9 mouse cellular contexts compared by ENCODE assay signal in the genomic region with DNA sequence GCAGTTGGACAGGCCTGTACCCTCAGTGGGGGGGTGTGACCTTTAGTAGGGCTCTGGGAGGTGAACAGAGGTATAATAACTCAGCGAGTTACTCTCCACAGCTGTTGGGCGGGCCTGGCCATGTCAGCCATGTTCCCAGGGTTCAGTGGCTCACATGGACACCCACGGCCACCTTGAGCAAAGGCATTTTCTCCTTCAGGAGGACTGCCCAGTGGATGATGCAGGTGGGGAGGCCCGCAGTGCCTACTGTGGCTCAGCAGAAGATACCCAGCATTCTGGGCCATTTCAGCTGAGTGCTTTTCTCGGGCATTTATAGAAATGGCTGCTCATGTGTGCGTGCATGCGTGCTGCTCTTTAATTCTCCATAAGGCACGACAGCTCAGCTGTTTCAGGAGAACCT. TPM values are rescaled to one million over a fixed set of nuclear protein-coding genes. Genes with fewer than 3 reads are reported as not detected.
DNase-seq lines count a peak whose midpoint lies in the region; ATAC-seq and TF ChIP-seq lines count a peak whose summit lies in the region.
"Had no signal": no experiment of that assay in that cellular context is flagged by ENCODE, and none has a peak within 500 bp of the region (broad histone marks: within the 10 kb centered on the region; RNA-seq: fewer than 3 reads in every experiment).

No protein-coding gene starts in this region.

- no peak for TF ChIP-seq POLR2A in small intestine, adult 2 months (IDR thresholded peaks at IDR 0.05; ENCODE audit: low read depth, low read length)

- H3K27me3 ChIP-seq in small intestine, adult 2 months (ENCODE audit: control insufficient read depth, insufficient read depth, low read length): no peaks in the 10 kb centered on the region

- DNase-seq in gastrocnemius, adult 2 months: peak; percentile 80
- no peak for DNase-seq in gastrocnemius, postnatal 4 days (ENCODE audit: low spot score in 2 of 2)
- peak; percentile 47 for DNase-seq in retina, postnatal 1 day
- DNase-seq in retina, embryonic 14.5 days (ENCODE audit: low spot score): no peak
- DNase-seq in kidney, adult 18-20 months: peak; percentile 74
- no peak for DNase-seq in spleen, postnatal 14 days (ENCODE audit: low spot score in 2 of 2)

- peaks cover 2% of the 10 kb centered on the region; the same call in 1 of the 2 replicates for H3K4me1 ChIP-seq in small intestine, adult 2 months (ENCODE audit: control insufficient read depth, insufficient read depth, insufficient read length, low read length)

- intact Hi-C loops in gastrocnemius, adult 2 months (cut with DNase I): loop anchor here (5.0 kb wide), 1 partner anchor 1871 kb away; the partner anchor contains the start of gene Zfand5

- no peak for TF ChIP-seq CTCF in gastrocnemius, adult 2 months (IDR thresholded peaks at IDR 0.05)
- no peak for TF ChIP-seq CTCF in small intestine, adult 2 months (IDR thresholded peaks at IDR 0.05; ENCODE audit: extremely low read depth, insufficient read length, insufficient replicate concordance, low read depth, low read length)

- no peak for ATAC-seq in CD4-positive, CD25-positive, alpha-beta regulatory T cell, adult 4 months

- peak overlapping the region; percentile 91 for H3K4me3 ChIP-seq in gastrocnemius, adult 2 months
- H3K4me3 ChIP-seq in small intestine, adult 2 months (ENCODE audit: low read depth, low read length): peak overlapping the region; percentile 65
- H3K4me3 ChIP-seq: midbrain, embryonic 12.5 days had no signal

- no peaks in the 10 kb centered on the region for H3K36me3 ChIP-seq in small intestine, adult 2 months (ENCODE audit: control insufficient read depth, insufficient read depth, low read length)
- H3K36me3 ChIP-seq: midbrain, embryonic 12.5 days had no signal

- H3K27ac ChIP-seq in gastrocnemius, adult 2 months: peak overlapping the region; percentile 100
- peak overlapping the region; percentile 69 for H3K27ac ChIP-seq in small intestine, adult 2 months (ENCODE audit: insufficient read depth, low read depth, low read length)
- H3K27ac ChIP-seq: midbrain, embryonic 12.5 days had no signal

- WGBS in small intestine, adult 2 months: 23% methylated on average over 8 of the region's 8 CpGs

RNA-seq across cellular contexts. Expression of gene Klf9, which starts 2.5 kb away (rescaled TPM):
- 100 to 1,000 TPM; 144 to 162 TPM for total RNA-seq in gastrocnemius, adult 2 months (2021)
- total RNA-seq in gastrocnemius, postnatal 4 days (2021): 10 to 100 TPM; 21.4 to 33.2 TPM
- 9.6 and 16.2 TPM in 2 replicates for polyA plus RNA-seq in small intestine, adult 2 months (2012; rRNA removed)
- 1 to 10 TPM; 3.6 to 4.3 TPM for polyA plus RNA-seq in CD4-positive, CD25-positive, alpha-beta regulatory T cell, adult 4 months (2017; shearing (Covaris generic))

Comparison
In these comparisons a context has a peak if more than half of its experiments do, and no peak if none do; other contexts are left out.
1. DNase-seq: peak in gastrocnemius, adult 2 months (single experiment), retina, postnatal 1 day (single experiment) and kidney, adult 18-20 months (single experiment); none in gastrocnemius, postnatal 4 days (0 of 2), retina, embryonic 14.5 days (single experiment) and spleen, postnatal 14 days (0 of 2).
2. RNA of gene Klf9, which starts 2.5 kb away (total RNA-seq): 144 to 162 TPM in gastrocnemius, adult 2 months; 21.4 to 33.2 TPM in gastrocnemius, postnatal 4 days; every median in the first group is over 4 times any median in the second.